Mouse (Mus musculus) heart, embryonic 12.5 days (tissue): Measurements from ENCODE around the gene Mrpl27. TPM values are rescaled to one million over a fixed set of nuclear protein-coding genes. Genes with fewer than 3 reads are reported as not detected.
"Not testable (repeated sequence)": the region's sequence is repeated elsewhere in the genome, so short reads cannot be mapped to it uniquely, and the experiment has no call there.

ENCODE experiments used
- ATAC-seq: fragments of 200-750 bp; cut with Nextera tagmentation; 2 replicates; pipeline ENCODE4 v1.8.0; 2017; ENCODE audit warnings: moderate TSS enrichment, moderate library complexity; ENCODE audit not compliant: insufficient number of reproducible peaks, low FRiP score
- H3K27ac ChIP-seq: fragments of 300-500 bp; sonication (generic); 2 replicates; pipeline ENCODE4 v1.5.1; 2016; ENCODE audit warnings: mild to moderate bottlenecking, moderate library complexity; ENCODE audit not compliant: poor library complexity, severe bottlenecking
- H3K27me3 ChIP-seq: fragments of 300-500 bp; sonication (generic); replicated peaks from 2 replicates; pipeline ENCODE4 v1.6.1; 2016; ENCODE audit warnings: mild to moderate bottlenecking, moderate library complexity
- H3K36me3 ChIP-seq: fragments of 300-500 bp; sonication (generic); 2 replicates; pipeline ENCODE4 v1.6.1; 2016; ENCODE audit warnings: mild to moderate bottlenecking, moderate library complexity
- H3K4me1 ChIP-seq: fragments of 300-500 bp; sonication (generic); replicated peaks from 2 replicates; pipeline ENCODE4 v1.6.1; 2016; ENCODE audit warnings: mild to moderate bottlenecking
- H3K4me2 ChIP-seq: fragments of 300-500 bp; sonication (generic); 2 replicates; pipeline ENCODE4 v1.6.1; 2016; ENCODE audit warnings: mild to moderate bottlenecking, moderate library complexity
- H3K4me3 ChIP-seq: fragments of 300-500 bp; sonication (generic); 2 replicates; pipeline ENCODE4 v1.5.1; 2016; ENCODE audit warnings: mild to moderate bottlenecking
- H3K9ac ChIP-seq: fragments of 300-500 bp; sonication (generic); 2 replicates; pipeline ENCODE4 v1.6.1; 2016; ENCODE audit warnings: mild to moderate bottlenecking, moderate library complexity
- H3K9me3 ChIP-seq: fragments of 300-500 bp; sonication (generic); replicated peaks from 2 replicates; pipeline ENCODE4 v1.6.1; 2016; ENCODE audit warnings: mild to moderate bottlenecking, moderate library complexity
- WGBS: fragments of 180-500 bp; shearing (Covaris S2); methylation state at CpG from one replicate; pipeline ENCODE4 v1.1.7; 2016; 5-methylcytosine and 5-hydroxymethylcytosine counted together
- polyA plus RNA-seq: library from polyadenylated mRNA; unstranded; fragments of >200 nt; fragmentation: Nextera tagmentation; extraction: Ambion mirVana; gene quantifications from 2 replicates; pipeline ENCODE4 v1.2.1, GENCODE M21; 2016

The Mrpl27 gene
- polyA plus RNA-seq, 1 experiment from 2014 or later = 128 TPM

- Histone ChIP-seq H3K9ac (no peak overlapping the region), H3K4me1 (peaks cover 27% of the 10 kb centered on the region), H3K4me2 (peak overlapping the region; percentile 88; the same call in 1 of the 2 replicates), H3K27ac (no peak overlapping the region), H3K9me3 (no peaks in the 10 kb centered on the region), H3K4me3 (no peak overlapping the region), H3K27me3 (no peaks in the 10 kb centered on the region), H3K36me3 (peaks cover 6% of the 10 kb centered on the region)
- ATAC-seq = no peak
- 79% methylated on average over 5 of the region's 5 CpGs for WGBS
Observed at GRCm38 (mm10) chr11:94675446-94675845, 21.9 kb downstream of the Mrpl27 start.

- H3K9me3 ChIP-seq = no peaks in the 10 kb centered on the region
- H3K4me3 ChIP-seq = peak overlapping the region; percentile 96
- H3K4me1 ChIP-seq = peaks cover 27% of the 10 kb centered on the region
- no peak overlapping the region for H3K27ac ChIP-seq
- no peaks in the 10 kb centered on the region for H3K27me3 ChIP-seq
- H3K36me3 ChIP-seq = no peaks in the 10 kb centered on the region
- H3K4me2 ChIP-seq = peak overlapping the region; percentile 88
- H3K9ac ChIP-seq = peak overlapping the region; percentile 96
- ATAC-seq = no peak
- WGBS = 41% methylated on average over 4 of the region's 4 CpGs
Observed at GRCm38 (mm10) chr11:94676308-94676707, 22.7 kb downstream of the Mrpl27 start.

GRCm38 (mm10) chr11:94676754-94677606, 23.4 kb downstream of the Mrpl27 start, which contains the start of gene Xylt2:
TSS of gene Xylt2 (minus strand) at chr11:94677515.
- Histone ChIP-seq H3K36me3 (no peaks in the 10 kb centered on the region), H3K4me3 (peak within 1 kb of the TSS; percentile 96), H3K9me3 (no peaks in the 10 kb centered on the region), H3K4me2 (peak within 1 kb of the TSS; percentile 88), H3K9ac (peak within 1 kb of the TSS; percentile 96), H3K27ac (peak within 1 kb of the TSS; percentile 75), H3K4me1 (peaks cover 27% of the 10 kb centered on the region), H3K27me3 (no peaks in the 10 kb centered on the region)
- peak; percentile 96 for ATAC-seq
- WGBS = under 1% methylated on average over 79 of the region's 82 CpGs

GRCm38 (mm10) chr11:94677607-94678145, 24.1 kb downstream of the Mrpl27 start:
- peak overlapping the region; percentile 96 for H3K4me3 ChIP-seq
- no peak overlapping the region for H3K27ac ChIP-seq
- peak overlapping the region; percentile 61 for H3K9ac ChIP-seq
- no peaks in the 10 kb centered on the region for H3K27me3 ChIP-seq
- no peaks in the 10 kb centered on the region for H3K9me3 ChIP-seq
- no peaks in the 10 kb centered on the region for H3K36me3 ChIP-seq
- 32% methylated on average over 15 of the region's 15 CpGs for WGBS
- H3K4me1 ChIP-seq = peaks cover 27% of the 10 kb centered on the region
- peak overlapping the region; percentile 88 for H3K4me2 ChIP-seq
- no peak for ATAC-seq

GRCm38 (mm10) chr11:94680639-94681038, 27.1 kb downstream of the Mrpl27 start:
- Histone ChIP-seq H3K27ac (no peak overlapping the region), H3K4me3 (no peak overlapping the region), H3K36me3 (no peaks in the 10 kb centered on the region), H3K4me2 (no peak overlapping the region), H3K9ac (no peak overlapping the region), H3K9me3 (no peaks in the 10 kb centered on the region), H3K27me3 (no peaks in the 10 kb centered on the region), H3K4me1 (peaks cover 10% of the 10 kb centered on the region)
- ATAC-seq = no peak

- Histone ChIP-seq H3K9ac (no peak overlapping the region), H3K36me3 (no peaks in the 10 kb centered on the region), H3K9me3 (peaks cover 3% of the 10 kb centered on the region; the same call in 1 of the 2 replicates), H3K4me3 (no peak overlapping the region), H3K27me3 (no peaks in the 10 kb centered on the region), H3K4me1 (peaks cover under 1% of the 10 kb centered on the region; the same call in 1 of the 2 replicates), H3K27ac (no peak overlapping the region), H3K4me2 (no peak overlapping the region)
- ATAC-seq = no peak
- 74% methylated on average over 4 of the region's 4 CpGs for WGBS
Observed at GRCm38 (mm10) chr11:94681640-94682039, 28.1 kb downstream of the Mrpl27 start.

- Histone ChIP-seq H3K9ac (no peak overlapping the region), H3K4me3 (no peak overlapping the region), H3K4me2 (no peak overlapping the region), H3K4me1 (no peaks in the 10 kb centered on the region), H3K36me3 (no peaks in the 10 kb centered on the region), H3K27me3 (no peaks in the 10 kb centered on the region), H3K27ac (no peak overlapping the region), H3K9me3 (peaks cover 3% of the 10 kb centered on the region; the same call in 1 of the 2 replicates)
- 77% methylated on average over 7 of the region's 7 CpGs for WGBS
- no peak for ATAC-seq
Observed at GRCm38 (mm10) chr11:94682427-94682826, 28.9 kb downstream of the Mrpl27 start.

GRCm38 (mm10) chr11:94687178-94687577, 33.6 kb downstream of the Mrpl27 start:
- H3K27ac ChIP-seq = no peak overlapping the region
- H3K4me2 ChIP-seq = no peak overlapping the region
- H3K9ac ChIP-seq = no peak overlapping the region
- no peaks in the 10 kb centered on the region for H3K36me3 ChIP-seq
- WGBS = 59% methylated on average over 6 of the region's 6 CpGs
- no peak overlapping the region for H3K4me3 ChIP-seq
- ATAC-seq = no peak
- no peaks in the 10 kb centered on the region for H3K27me3 ChIP-seq
- no peaks in the 10 kb centered on the region for H3K4me1 ChIP-seq
- H3K9me3 ChIP-seq = peaks cover 3% of the 10 kb centered on the region; the same call in 1 of the 2 replicates

GRCm38 (mm10) chr11:94692502-94692901, 38.9 kb downstream of the Mrpl27 start:
- not testable (repeated sequence) for H3K4me3 ChIP-seq, H3K4me1 ChIP-seq, H3K9me3 ChIP-seq, H3K27ac ChIP-seq, H3K27me3 ChIP-seq, H3K9ac ChIP-seq, H3K36me3 ChIP-seq, ATAC-seq, H3K4me2 ChIP-seq

- 66% methylated on average over 6 of the region's 6 CpGs for WGBS
- ATAC-seq = no peak
- no peak overlapping the region for H3K27ac ChIP-seq
Observed at GRCm38 (mm10) chr11:94695508-94695907, 41.9 kb downstream of the Mrpl27 start.

GRCm38 (mm10) chr11:94697140-94697539, 43.6 kb downstream of the Mrpl27 start:
- no peak for ATAC-seq
- no peak overlapping the region for H3K4me3 ChIP-seq
- no peaks in the 10 kb centered on the region for H3K9me3 ChIP-seq
- H3K4me1 ChIP-seq = peaks cover 9% of the 10 kb centered on the region
- no peaks in the 10 kb centered on the region; the same call in 1 of the 2 replicates for H3K27me3 ChIP-seq
- H3K27ac ChIP-seq = no peak overlapping the region
- H3K9ac ChIP-seq = no peak overlapping the region
- H3K36me3 ChIP-seq = no peaks in the 10 kb centered on the region
- H3K4me2 ChIP-seq = no peak overlapping the region
- WGBS = 86% methylated on average over 2 of the region's 2 CpGs

More at GRCm38 (mm10) chr11:94695508-94695907, 41.9 kb downstream of the Mrpl27 start:
- Histone ChIP-seq H3K4me1 (peaks cover 9% of the 10 kb centered on the region), H3K27me3 (no peaks in the 10 kb centered on the region), H3K9me3 (no peaks in the 10 kb centered on the region), H3K36me3 (no peaks in the 10 kb centered on the region), H3K4me3 (no peak overlapping the region), H3K9ac (no peak overlapping the region), H3K4me2 (no peak overlapping the region)
